18 mouse cellular contexts compared by ENCODE assay signal in genomic region chr9:32392716-32393115, GRCm38 (mm10).
"Had no signal": no experiment of that assay in that cellular context is flagged by ENCODE, and none has a peak within 500 bp of the region (broad histone marks: within the 10 kb centered on the region; RNA-seq: fewer than 3 reads in every experiment).

No protein-coding gene starts in this region.

- ATAC-seq: liver, embryonic 12.5 days; midbrain, embryonic 16.5 days had no signal

- H3K27me3 ChIP-seq: liver, embryonic 12.5 days; megakaryocyte, embryonic 14.5 days; neural tube, embryonic 13.5 days; neural tube, embryonic 15.5 days; stomach, embryonic 15.5 days had no signal

- DNase-seq: lung, adult 18-20 months; lung, embryonic 14.5 days; lung, postnatal 10 days; lung, postnatal 4 days; midbrain, embryonic 14.5 days; right cerebral cortex, postnatal 14 days; right cerebral cortex, postnatal 4 days; thymus, adult 2 months; thymus, postnatal 25 days; thymus, postnatal 4 days had no signal

- H3K36me3 ChIP-seq: liver, embryonic 12.5 days; midbrain, embryonic 10.5 days; midbrain, embryonic 12.5 days; neural tube, embryonic 13.5 days; neural tube, embryonic 15.5 days; stomach, embryonic 15.5 days had no signal
